Mouse (Mus musculus): ENCODE measurements around the gene Gtf2ird1.
A peak's percentile ranks its signal among the peaks of the same experiment; 100 is the strongest.

- TF ChIP-seq POU5F1 (IDR thresholded peaks at IDR 0.05; ENCODE audit: borderline replicate concordance, low read length) (no peak), CTCF (conservative IDR thresholded peaks at IDR 0.05; ENCODE audit: low read length) (peak; percentile 93)
Measured at GRCm38 (mm10) chr5:134485900-134486665, 29.6 kb upstream of the Gtf2ird1 start.
